In genomic region chr13:98617429-98618067, GRCm38 (mm10) we compare ENCODE assay signal across 30 mouse cellular contexts. TPM values are rescaled to one million over a fixed set of nuclear protein-coding genes. Genes with fewer than 3 reads are reported as not detected.
"Had no signal": no experiment of that assay in that cellular context is flagged by ENCODE, and none has a peak within 500 bp of the region (broad histone marks: within the 10 kb centered on the region; RNA-seq: fewer than 3 reads in every experiment).

No protein-coding gene starts in this region.

- H3K9me3 ChIP-seq: heart, embryonic 15.5 days; intestine, embryonic 15.5 days; liver, embryonic 13.5 days; liver, embryonic 15.5 days had no signal

- H3K27me3 ChIP-seq: heart, embryonic 13.5 days; heart, embryonic 15.5 days; hindbrain, embryonic 12.5 days; intestine, embryonic 15.5 days; liver, embryonic 13.5 days; liver, embryonic 15.5 days had no signal

- DNase-seq: gastrocnemius, adult 2 months; gastrocnemius, postnatal 10 days; gastrocnemius, postnatal 25 days; heart, adult 18-20 months; heart, postnatal 14 days; heart, postnatal 4 days; kidney, adult 2 months; kidney, adult 9 months; kidney, postnatal 36 days; liver; liver, embryonic 13.5 days had no signal

- H3K36me3 ChIP-seq: heart, embryonic 13.5 days; heart, embryonic 15.5 days; hindbrain, embryonic 12.5 days; intestine, embryonic 15.5 days; limb, embryonic 10.5 days; limb, embryonic 12.5 days; liver, embryonic 13.5 days; liver, embryonic 15.5 days had no signal

- ATAC-seq: forebrain, embryonic 16.5 days; hindbrain, embryonic 16.5 days; inflammation-experienced regulatory T-cells, adult 6 months; intestine, embryonic 15.5 days; intestine, postnatal 0 days had no signal

- H3K9ac ChIP-seq: heart, embryonic 13.5 days; heart, embryonic 15.5 days; hindbrain, embryonic 12.5 days; hindbrain, embryonic 14.5 days; intestine, embryonic 15.5 days; limb, embryonic 12.5 days; liver, embryonic 13.5 days; liver, embryonic 15.5 days had no signal

- H3K4me3 ChIP-seq: gastrocnemius, adult 2 months; heart, embryonic 10.5 days; heart, embryonic 13.5 days; heart, embryonic 15.5 days; hindbrain, embryonic 10.5 days; hindbrain, embryonic 12.5 days; intestine, embryonic 15.5 days; layer of hippocampus, adult 2 months; left cerebral cortex, adult 2 months; limb, embryonic 10.5 days; limb, embryonic 12.5 days; liver, embryonic 13.5 days; liver, embryonic 15.5 days had no signal

- H3K4me2 ChIP-seq: heart, embryonic 13.5 days; heart, embryonic 15.5 days; hindbrain, embryonic 12.5 days; hindbrain, embryonic 14.5 days; intestine, embryonic 15.5 days; limb, embryonic 12.5 days; liver, embryonic 11.5 days; liver, embryonic 13.5 days; liver, embryonic 15.5 days had no signal

- H3K27ac ChIP-seq: gastrocnemius, adult 2 months; heart, embryonic 10.5 days; heart, embryonic 13.5 days; heart, embryonic 15.5 days; hindbrain, embryonic 10.5 days; hindbrain, embryonic 12.5 days; hindbrain, embryonic 14.5 days; intestine, embryonic 15.5 days; layer of hippocampus, adult 2 months; left cerebral cortex, adult 2 months; limb, embryonic 10.5 days; limb, embryonic 12.5 days; liver, embryonic 13.5 days; liver, embryonic 15.5 days had no signal

- H3K4me1 ChIP-seq: heart, embryonic 13.5 days; heart, embryonic 15.5 days; hindbrain, embryonic 10.5 days; hindbrain, embryonic 12.5 days; intestine, embryonic 15.5 days; limb, embryonic 12.5 days; liver, embryonic 13.5 days; liver, embryonic 15.5 days had no signal

RNA-seq across cellular contexts. Expression of gene Tmem174, which starts 19.7 kb away (rescaled TPM):
- polyA plus RNA-seq: forebrain, embryonic 16.5 days; heart, embryonic 13.5 days; heart, embryonic 15.5 days; heart, postnatal 0 days; hindbrain, embryonic 10.5 days; hindbrain, embryonic 12.5 days; hindbrain, embryonic 14.5 days; inflammation-experienced regulatory T-cells, adult 6 months; limb, embryonic 10.5 days; limb, embryonic 12.5 days; limb, embryonic 14.5 days; liver, embryonic 11.5 days; liver, embryonic 13.5 days; liver, embryonic 15.5 days had no signal
